Mouse (Mus musculus) bone marrow macrophage, adult 2 months (primary cell): Measurements from ENCODE around the gene Ms4a6d.

Experiments used
- CTCF ChIP-seq: IDR thresholded peaks from 2 replicates; pipeline ENCODE4 v1.5.1; 2012; ENCODE audit warnings: low read depth, mild to moderate bottlenecking, low read length, moderate library complexity
- POLR2A ChIP-seq: IDR thresholded peaks from 2 replicates; pipeline ENCODE4 v1.6.1; 2012; ENCODE audit warnings: mild to moderate bottlenecking, low read depth, low read length, borderline replicate concordance

GRCm38 (mm10) chr19:11613084-11613483 is 8.4 kb upstream of the Ms4a6d start:
- no peak for TF ChIP-seq POLR2A
- no peak for TF ChIP-seq CTCF
